Mouse (Mus musculus) c-Kit-positive CD71-positive TER-119-negative erythroid progenitor cells, embryonic 14.5 days (primary cell): ENCODE results near the gene Exoc3l.

ENCODE experiments used
- DNase-seq: peaks from one replicate; pipeline ENCODE4 v3.0.0-alpha.2; 2013; ENCODE audit warnings: low read depth

Exoc3l gene

GRCm38 (mm10) chr8:105313622-105314402 is 17.9 kb upstream of the Exoc3l start:
- DNase-seq: no peak

GRCm38 (mm10) chr8:105312891-105313481 is 17.1 kb upstream of the Exoc3l start:
- no peak for DNase-seq

- DNase-seq: no peak
Measured at GRCm38 (mm10) chr8:105311718-105312117, 15.8 kb upstream of the Exoc3l start.

GRCm38 (mm10) chr8:105310118-105310517 is 14.2 kb upstream of the Exoc3l start:
- DNase-seq: no peak

- no peak for DNase-seq
Measured at GRCm38 (mm10) chr8:105309142-105309847, 13.4 kb upstream of the Exoc3l start.

- DNase-seq: no peak
Measured at GRCm38 (mm10) chr8:105308428-105308827, 12.5 kb upstream of the Exoc3l start.

- no peak for DNase-seq
Measured at GRCm38 (mm10) chr8:105307670-105308069, 11.8 kb upstream of the Exoc3l start.

GRCm38 (mm10) chr8:105306146-105306691 is 10.3 kb upstream of the Exoc3l start:
- no peak for DNase-seq

GRCm38 (mm10) chr8:105305211-105306145 is 9.6 kb upstream of the Exoc3l start, which contains the start of gene Elmo3:
Elmo3 (plus strand) TSS chr8:105305601.
- DNase-seq: no peak

GRCm38 (mm10) chr8:105304325-105305210 is 8.7 kb upstream of the Exoc3l start:
- no peak for DNase-seq

- no peak for DNase-seq
Measured at GRCm38 (mm10) chr8:105303874-105304273, 8.0 kb upstream of the Exoc3l start.

- DNase-seq: no peak
Measured at GRCm38 (mm10) chr8:105303396-105303795, 7.5 kb upstream of the Exoc3l start.

GRCm38 (mm10) chr8:105299962-105300361 is 4.1 kb upstream of the Exoc3l start:
- peak; percentile 78 for DNase-seq

- DNase-seq: no peak
Measured at GRCm38 (mm10) chr8:105298351-105299252, 2.7 kb upstream of the Exoc3l start.

GRCm38 (mm10) chr8:105297511-105298192 is 1.8 kb upstream of the Exoc3l start, which contains the start of gene E2f4:
E2f4 (plus strand) TSS chr8:105297663.
- DNase-seq: peak; percentile 89

GRCm38 (mm10) chr8:105295256-105295655 is 645 bp downstream of the Exoc3l start:
- no peak for DNase-seq

- DNase-seq: no peak
Measured at GRCm38 (mm10) chr8:105294776-105295175, 1.1 kb downstream of the Exoc3l start.

- no peak for DNase-seq
Measured at GRCm38 (mm10) chr8:105293405-105293804, 2.5 kb downstream of the Exoc3l start.

- DNase-seq: no peak
Measured at GRCm38 (mm10) chr8:105292471-105292870, 3.4 kb downstream of the Exoc3l start.
